Mouse (Mus musculus) layer of hippocampus, postnatal 25 days (tissue): ENCODE measurements around the gene Prkar2b. TPM values are rescaled to one million over a fixed set of nuclear protein-coding genes. Genes with fewer than 3 reads are reported as not detected.

ENCODE experiments used
- DNase-seq, 2 experiments: peaks; one replicate each; pipeline ENCODE4 v3.0.0; 2022; ENCODE audit warnings: mixed read lengths in 2 of 2, low spot score in 1 of 2; ENCODE audit errors: extremely low spot score in 1 of 2
- total RNA-seq, 2 experiments: library from RNA; stranded (reverse); gene quantifications; 2 replicates each; pipeline ENCODE4 v1.2.3; 2021

The Prkar2b gene
- total RNA-seq, 2 experiments from 2014 or later: 38.3 to 38.9 TPM

- peak; percentile 17 to 42 for DNase-seq
Observed at GRCm38 (mm10) chr12:32060247-32061089, 628 bp downstream of the Prkar2b start.

- no peak for DNase-seq
Observed at GRCm38 (mm10) chr12:32059707-32060106, 1.4 kb downstream of the Prkar2b start.

GRCm38 (mm10) chr12:32059135-32059534, 2.0 kb downstream of the Prkar2b start:
- no peak for DNase-seq

- DNase-seq: no peak
Observed at GRCm38 (mm10) chr12:32057461-32058199, 3.5 kb downstream of the Prkar2b start.

- no peak for DNase-seq
Observed at GRCm38 (mm10) chr12:32055797-32056196, 5.3 kb downstream of the Prkar2b start.

- DNase-seq: no peak
Observed at GRCm38 (mm10) chr12:32054476-32055166, 6.5 kb downstream of the Prkar2b start.

- no peak for DNase-seq
Observed at GRCm38 (mm10) chr12:32053637-32054366, 7.3 kb downstream of the Prkar2b start.

GRCm38 (mm10) chr12:32052882-32053281, 8.2 kb downstream of the Prkar2b start:
- no peak for DNase-seq

- no peak for DNase-seq
Observed at GRCm38 (mm10) chr12:32050165-32050564, 10.9 kb downstream of the Prkar2b start.

- DNase-seq: no peak
Observed at GRCm38 (mm10) chr12:32045566-32046330, 15.3 kb downstream of the Prkar2b start.

- no peak for DNase-seq
Observed at GRCm38 (mm10) chr12:32044487-32045134, 16.5 kb downstream of the Prkar2b start.

GRCm38 (mm10) chr12:32033536-32033935, 27.6 kb downstream of the Prkar2b start:
- no peak for DNase-seq

GRCm38 (mm10) chr12:32032917-32033316, 28.2 kb downstream of the Prkar2b start:
- DNase-seq: no peak

GRCm38 (mm10) chr12:32018376-32018750, 42.7 kb downstream of the Prkar2b start:
- DNase-seq: no peak

- DNase-seq: no peak
Observed at GRCm38 (mm10) chr12:32017636-32018375, 43.3 kb downstream of the Prkar2b start.

GRCm38 (mm10) chr12:32016472-32016871, 44.6 kb downstream of the Prkar2b start:
- no peak for DNase-seq

- DNase-seq: no peak
Observed at GRCm38 (mm10) chr12:32015268-32015769, 45.8 kb downstream of the Prkar2b start.

- no peak for DNase-seq
Observed at GRCm38 (mm10) chr12:32014811-32015210, 46.3 kb downstream of the Prkar2b start.
